Mouse (Mus musculus) cerebellum, postnatal 25 days (tissue): ENCODE results near the gene Mindy3.
A peak's percentile ranks its signal among the peaks of the same experiment; 100 is the strongest.
"Not testable (repeated sequence)": the region's sequence is repeated elsewhere in the genome, so short reads cannot be mapped to it uniquely, and the experiment has no call there.

Experiments used
- DNase-seq, 2 experiments: peaks; one replicate each; pipeline ENCODE4 v3.0.0; 2021; ENCODE audit warnings: mixed read lengths in 2 of 2

The Mindy3 gene

GRCm38 (mm10) chr2:12419262-12419655, at the start of gene Mindy3:
Mindy3 (minus strand) TSS chr2:12419470.
- DNase-seq = peak; percentile 86 to 91

DNA sequence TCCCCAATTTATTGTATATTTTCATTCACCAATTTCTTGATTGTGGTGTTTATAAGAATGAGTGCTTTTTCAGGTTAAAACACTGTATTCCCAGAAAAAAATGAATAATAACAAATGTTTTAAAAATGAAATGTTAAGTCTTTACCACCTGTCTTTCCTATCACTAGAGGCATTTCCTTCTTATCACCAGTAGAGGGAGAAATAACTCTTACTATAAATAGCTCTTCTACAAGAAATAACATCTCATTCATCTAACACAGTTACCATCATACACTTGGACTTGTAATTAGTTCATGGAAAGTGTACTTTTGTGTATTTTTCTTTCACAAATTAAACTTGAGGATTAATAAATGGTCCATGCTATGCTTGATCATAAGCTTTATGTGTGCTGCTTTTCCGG, 40.5 kb upstream of the Mindy3 start:
- DNase-seq = no peak

DNA sequence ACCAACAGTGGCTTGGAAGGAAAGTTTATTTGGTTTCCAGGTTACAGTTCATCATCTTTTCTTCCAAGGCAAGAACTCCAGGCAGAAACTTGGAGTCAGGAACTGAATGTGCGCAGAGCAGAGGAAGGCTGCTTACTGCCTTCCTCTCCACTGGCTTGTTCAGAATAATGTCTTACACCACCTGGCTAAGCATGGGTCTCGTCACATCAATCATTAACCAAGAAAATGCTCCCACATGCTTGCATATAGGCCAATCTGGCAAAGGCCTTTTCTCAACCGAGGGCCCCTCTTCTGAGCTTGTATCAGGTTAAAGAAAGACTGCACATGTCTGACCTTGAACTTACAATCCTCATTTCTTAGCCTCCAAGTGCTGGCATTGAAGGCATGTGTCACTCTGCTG, 30.8 kb upstream of the Mindy3 start:
- no peak for DNase-seq

GRCm38 (mm10) chr2:12440120-12440519, 20.9 kb upstream of the Mindy3 start:
- DNase-seq = no peak

GRCm38 (mm10) chr2:12439543-12439942, 20.3 kb upstream of the Mindy3 start:
- DNase-seq = no peak

DNA sequence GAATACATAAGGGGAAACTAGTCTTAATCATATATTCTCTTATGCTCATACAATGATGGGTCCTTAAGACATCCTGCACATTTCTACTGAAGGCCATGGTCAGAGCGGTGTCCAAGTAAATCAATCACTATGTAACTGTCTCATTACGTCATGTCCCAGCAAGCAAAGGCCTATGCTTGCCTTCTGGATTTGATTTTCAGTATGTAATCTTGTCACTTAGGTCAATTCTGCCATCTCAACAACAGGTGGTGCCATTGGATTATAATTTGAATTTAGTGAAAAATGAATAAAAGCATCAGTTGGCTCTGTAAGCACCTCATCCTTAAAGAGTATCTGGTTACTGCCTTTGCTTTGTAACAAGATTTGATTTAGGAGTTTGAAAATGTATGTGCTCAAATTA, 18.9 kb upstream of the Mindy3 start:
- no peak for DNase-seq

GRCm38 (mm10) chr2:12432055-12432454, 12.8 kb upstream of the Mindy3 start:
- no peak for DNase-seq

DNA sequence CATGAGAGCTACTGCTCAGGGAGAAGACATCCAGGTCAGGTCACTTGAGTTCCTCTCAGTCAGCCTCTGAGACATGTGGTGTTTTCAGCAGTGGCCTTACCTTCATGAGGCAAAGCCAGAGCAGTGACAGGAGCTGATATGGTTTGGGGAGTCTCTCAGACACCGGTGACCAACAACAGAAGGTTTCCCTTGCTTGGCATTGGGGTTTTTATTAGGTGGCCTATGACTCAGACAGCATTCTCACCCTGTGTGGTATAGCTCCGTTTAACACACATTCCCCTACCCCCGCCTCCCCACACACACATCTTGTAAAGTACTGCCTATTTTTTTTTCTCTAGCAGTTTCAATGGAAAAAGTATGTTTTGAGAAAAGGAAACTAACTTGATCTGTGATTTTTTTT, 5.1 kb upstream of the Mindy3 start:
- DNase-seq = no peak

DNA sequence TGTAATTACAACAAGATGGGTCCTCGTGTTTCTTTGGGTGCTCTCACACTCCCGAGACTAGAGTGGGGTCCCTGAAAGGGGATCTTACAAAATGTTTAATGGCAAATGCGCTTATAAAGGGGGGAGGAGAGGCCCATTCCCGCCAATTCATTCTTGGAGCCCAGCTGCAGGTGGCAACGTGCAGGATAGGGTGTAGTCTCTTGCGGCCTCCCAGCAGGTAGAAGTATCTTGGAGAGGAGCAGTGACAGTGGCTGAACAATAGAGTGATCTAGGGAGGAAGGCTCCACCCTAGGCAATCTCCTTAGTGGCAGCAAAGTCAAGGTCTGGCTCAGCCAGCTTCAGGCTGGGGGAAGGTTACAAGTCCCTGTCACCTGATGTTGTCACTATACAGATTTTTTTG, 4.2 kb upstream of the Mindy3 start:
- DNase-seq = not testable (repeated sequence)

DNA sequence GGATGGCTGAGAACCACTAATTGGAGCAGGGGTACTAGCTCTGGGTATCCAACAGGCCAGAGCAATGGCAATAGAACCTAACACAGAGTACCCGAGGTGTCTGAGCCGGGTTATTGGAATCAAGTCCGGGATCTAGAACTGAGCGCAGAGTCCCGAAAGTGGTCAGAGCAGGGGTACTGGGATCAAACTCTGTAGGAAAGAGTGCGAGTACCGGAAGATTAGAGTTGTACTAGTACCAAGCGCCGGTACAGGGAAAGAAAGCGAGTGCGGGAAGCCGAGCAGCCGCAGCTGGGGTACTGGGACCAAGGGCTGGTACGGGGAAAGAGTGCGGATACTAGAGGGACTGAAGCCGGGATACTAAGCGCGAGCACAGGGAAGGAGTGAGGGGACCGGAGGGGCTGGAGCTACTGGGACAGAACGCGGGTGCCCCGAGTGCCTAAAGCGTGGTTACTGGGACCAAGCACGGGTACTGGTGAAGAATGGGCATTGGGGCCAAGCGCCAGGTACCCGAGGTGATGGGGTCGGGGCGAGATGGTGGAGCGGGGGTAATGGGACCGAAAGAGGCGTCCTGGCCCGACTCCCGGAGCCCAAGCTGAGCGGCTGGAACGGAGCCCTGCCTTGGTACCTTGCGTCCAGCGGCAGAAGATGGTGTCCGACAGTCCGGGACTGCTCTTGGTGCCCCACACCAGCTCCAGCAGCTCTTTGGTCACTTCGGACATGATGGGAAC, 572 bp downstream of the Mindy3 start:
- DNase-seq = peak in 1 of 2 experiments; percentile 69

DNA sequence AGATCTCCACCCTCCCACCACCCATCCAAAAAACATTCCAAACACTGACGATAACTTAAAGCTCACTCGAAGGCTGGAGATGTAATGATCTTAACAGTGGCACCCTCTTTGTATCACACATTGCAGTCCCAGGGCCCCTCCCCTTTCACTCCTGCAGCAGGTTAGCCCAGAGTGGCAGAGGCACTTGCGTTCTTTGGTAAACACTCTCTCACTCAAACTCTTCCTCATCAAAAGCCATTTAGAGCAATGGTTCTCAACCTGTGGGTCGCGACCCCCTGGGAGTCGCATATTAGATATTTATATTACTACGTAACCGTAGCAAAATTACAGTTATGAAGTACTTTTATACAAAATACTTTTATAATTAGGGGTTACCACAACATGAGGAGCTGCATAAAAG, 1.1 kb downstream of the Mindy3 start:
- peak in 1 of 2 experiments; percentile 13 for DNase-seq

GRCm38 (mm10) chr2:12412309-12412708, 7.0 kb downstream of the Mindy3 start:
- DNase-seq = no peak

GRCm38 (mm10) chr2:12411129-12411528, 8.1 kb downstream of the Mindy3 start:
- no peak for DNase-seq

GRCm38 (mm10) chr2:12406737-12407136, 12.5 kb downstream of the Mindy3 start:
- DNase-seq = no peak

DNA sequence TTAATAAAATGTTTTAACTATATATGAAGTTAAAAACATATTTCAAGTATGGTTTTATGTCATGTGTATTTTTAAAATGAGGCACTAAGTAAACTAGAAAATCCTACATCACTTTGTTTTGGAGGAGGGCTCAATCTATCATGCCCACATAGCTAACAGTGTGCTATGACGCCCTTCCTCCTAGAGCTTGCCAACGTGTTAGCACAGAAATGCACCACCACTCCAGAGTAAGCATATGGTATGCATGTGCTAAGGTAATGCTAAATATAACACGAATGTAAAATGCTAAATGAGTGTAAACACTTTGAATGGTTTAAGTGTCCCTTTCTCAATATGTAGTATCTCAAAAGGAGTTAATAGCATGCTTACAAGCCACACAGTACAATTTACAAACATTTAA, 16.8 kb downstream of the Mindy3 start:
- no peak for DNase-seq

DNA sequence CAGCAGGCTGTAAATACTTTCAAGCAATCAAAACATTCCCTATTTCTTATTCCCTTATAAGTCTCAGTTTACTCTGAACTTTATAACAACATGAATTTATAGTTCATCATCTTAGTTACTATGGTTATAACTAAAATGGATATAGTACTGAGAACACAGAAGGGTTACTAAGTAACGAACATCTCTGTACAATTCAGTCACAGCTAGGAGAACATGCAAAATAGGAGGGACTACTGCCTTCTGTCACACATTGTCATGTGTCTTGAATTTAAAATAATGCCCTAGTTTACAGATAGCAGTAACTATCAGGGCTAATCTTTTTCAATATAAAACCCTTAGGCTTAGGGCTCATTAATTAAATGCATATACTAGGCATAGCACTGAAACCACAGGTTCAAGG, 18.1 kb downstream of the Mindy3 start:
- DNase-seq = no peak

- peak in 1 of 2 experiments; percentile 21 for DNase-seq
Measured at GRCm38 (mm10) chr2:12389028-12389427, 30.2 kb downstream of the Mindy3 start.

DNA sequence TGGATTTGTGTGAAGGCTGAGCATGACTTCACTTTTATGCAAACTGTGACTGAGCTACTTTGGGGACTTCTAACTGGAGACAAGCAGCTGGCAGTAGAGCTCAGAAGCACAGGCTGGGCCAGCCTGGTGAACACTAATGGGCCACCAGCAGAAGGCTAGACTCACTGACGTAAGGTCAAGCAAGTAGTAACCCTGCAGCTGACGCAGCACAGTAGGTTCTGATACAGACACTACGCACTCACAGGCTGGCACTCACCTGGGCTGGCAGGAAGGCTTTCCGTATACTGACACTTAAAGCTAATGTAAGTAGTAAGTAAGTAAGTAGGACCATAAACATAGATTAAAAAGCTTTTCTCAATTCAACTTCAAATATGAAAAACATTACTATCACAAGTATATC, 30.7 kb downstream of the Mindy3 start:
- no peak for DNase-seq

DNA sequence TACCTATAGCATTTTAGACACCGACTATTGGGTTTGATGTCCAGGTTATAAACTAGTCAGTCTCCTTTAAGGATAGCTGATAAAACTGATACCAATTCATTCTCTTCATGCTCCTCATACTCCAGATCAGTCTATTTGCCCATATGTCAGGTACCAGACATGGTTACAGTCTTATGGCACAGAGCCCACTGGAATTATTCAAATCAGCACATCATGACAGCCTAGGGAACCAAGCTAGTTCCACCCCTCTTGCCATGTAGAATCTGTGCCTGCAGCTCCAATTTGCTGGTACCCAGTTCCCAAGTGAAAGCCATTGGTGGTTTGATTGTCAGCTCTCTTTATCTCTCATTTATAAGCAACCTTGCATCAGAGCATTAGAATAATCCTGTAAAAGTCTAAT, 34.9 kb downstream of the Mindy3 start:
- DNase-seq = no peak

GRCm38 (mm10) chr2:12382650-12383049, 36.6 kb downstream of the Mindy3 start:
- no peak for DNase-seq

GRCm38 (mm10) chr2:12380233-12380632, 39.0 kb downstream of the Mindy3 start:
- no peak for DNase-seq

- DNase-seq = no peak
Measured at GRCm38 (mm10) chr2:12378591-12378990, 40.7 kb downstream of the Mindy3 start.

DNA sequence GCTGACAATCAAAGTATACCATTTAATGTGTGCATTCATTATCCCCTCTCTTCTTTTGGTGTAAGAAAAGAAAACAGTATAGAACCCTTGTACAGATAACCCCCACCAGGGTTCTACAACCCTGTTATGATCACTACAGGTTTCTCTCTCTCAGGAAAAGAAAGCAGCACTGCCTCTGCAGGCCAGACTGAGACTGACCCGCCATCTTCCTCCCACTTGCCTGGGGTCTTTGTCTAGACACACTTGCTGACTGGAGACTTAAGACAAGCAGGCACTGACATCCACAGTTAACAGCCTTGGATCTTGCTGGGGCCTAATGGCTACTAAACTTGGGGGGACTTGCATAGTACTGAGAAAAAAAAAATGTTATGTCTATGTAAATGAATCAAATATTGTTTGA, 42.2 kb downstream of the Mindy3 start:
- DNase-seq = no peak

DNA sequence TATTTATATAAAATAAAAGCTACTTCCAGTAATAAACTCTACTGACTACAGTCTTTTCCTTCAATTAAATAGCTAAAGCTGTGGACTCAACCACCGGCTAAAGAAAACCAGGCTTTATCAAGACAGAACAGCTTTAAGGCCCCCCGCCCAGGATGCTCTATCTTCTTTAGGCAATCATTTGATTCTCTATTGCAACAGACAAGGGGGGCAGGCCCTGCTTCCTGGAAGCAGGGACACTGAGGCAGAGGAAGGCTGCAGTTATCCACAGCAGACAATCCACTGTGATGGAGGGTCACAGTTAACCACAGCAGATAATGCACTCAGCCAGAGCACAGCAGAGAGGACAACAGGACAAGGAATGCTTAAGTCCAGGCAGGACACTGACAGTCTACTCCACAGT, 46.4 kb downstream of the Mindy3 start:
- no peak for DNase-seq

- no peak for DNase-seq
Measured at GRCm38 (mm10) chr2:12371401-12371800, 47.9 kb downstream of the Mindy3 start.
